Mouse (Mus musculus) limb, embryonic 12.5 days (tissue): ENCODE measurements at regions not wholly inside any gene's neighbourhood (a gene's known extent, or its start where the extent isn't known, plus 50 kb on each side); places are given as distances from the start of the nearest gene placed in this dataset.

Experiments
- ATAC-seq: fragments of 200-750 bp; cut with Nextera tagmentation; 2 replicates; pipeline ENCODE4 v1.8.0; 2017; ENCODE audit warnings: low read depth, moderate TSS enrichment; ENCODE audit not compliant: insufficient number of reproducible peaks, insufficient read depth, low FRiP score, low TSS enrichment
- H3K27ac ChIP-seq: fragments of 300-500 bp; sonication (generic); 2 replicates; pipeline ENCODE4 v1.5.1; 2016; ENCODE audit warnings: mild to moderate bottlenecking, moderate library complexity
- H3K27me3 ChIP-seq: fragments of 300-500 bp; sonication (generic); 2 replicates; pipeline ENCODE4 v1.6.1; 2016; ENCODE audit warnings: mild to moderate bottlenecking, moderate library complexity
- H3K36me3 ChIP-seq: fragments of 300-500 bp; sonication (generic); 2 replicates; pipeline ENCODE4 v1.6.1; 2016; ENCODE audit warnings: mild to moderate bottlenecking, moderate library complexity
- H3K4me1 ChIP-seq: fragments of 300-500 bp; sonication (generic); replicated peaks from 2 replicates; pipeline ENCODE4 v1.6.1; 2016
- H3K4me2 ChIP-seq: fragments of 300-500 bp; sonication (generic); 2 replicates; pipeline ENCODE4 v1.6.1; 2016; ENCODE audit warnings: mild to moderate bottlenecking, moderate library complexity
- H3K4me3 ChIP-seq: fragments of 300-500 bp; sonication (generic); replicated peaks from 2 replicates; pipeline ENCODE4 v1.5.1; 2016; ENCODE audit warnings: mild to moderate bottlenecking
- H3K9ac ChIP-seq: fragments of 300-500 bp; sonication (generic); replicated peaks from 2 replicates; pipeline ENCODE4 v1.6.1; 2016; ENCODE audit warnings: mild to moderate bottlenecking, moderate library complexity
- H3K9me3 ChIP-seq: fragments of 300-500 bp; sonication (generic); 2 replicates; pipeline ENCODE4 v1.6.1; 2016; ENCODE audit warnings: mild to moderate bottlenecking, moderate library complexity
- WGBS: fragments of 180-500 bp; shearing (Covaris S2); methylation state at CpG from one replicate; pipeline ENCODE4 v1.1.7; 2016; 5-methylcytosine and 5-hydroxymethylcytosine counted together

DNA sequence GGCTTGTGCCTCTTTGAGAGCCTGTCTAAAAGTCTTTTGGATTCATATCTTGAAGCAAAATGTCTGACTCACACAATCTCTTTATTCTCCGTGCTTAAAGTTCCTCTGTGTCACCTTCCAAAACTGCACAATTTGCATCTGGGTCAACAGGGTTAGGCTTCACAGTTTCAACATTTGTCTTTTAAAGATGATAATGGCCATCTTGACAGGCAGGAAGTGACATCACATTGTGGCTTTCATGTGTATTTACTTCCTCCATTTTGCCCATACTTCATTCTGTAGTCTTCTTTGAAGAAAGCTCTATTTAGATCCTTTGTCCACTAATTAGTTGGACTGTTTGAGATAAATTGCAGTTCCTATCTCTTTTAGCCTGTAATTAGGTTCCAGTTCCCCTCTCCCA, 135.1 kb downstream of the Ndufa10 start:
- Histone ChIP-seq H3K4me2 (no peak overlapping the region), H3K4me1 (peaks cover 4% of the 10 kb centered on the region), H3K27ac (no peak overlapping the region), H3K9me3 (no peaks in the 10 kb centered on the region), H3K9ac (no peak overlapping the region), H3K36me3 (no peaks in the 10 kb centered on the region), H3K4me3 (no peak overlapping the region), H3K27me3 (no peaks in the 10 kb centered on the region)
- ATAC-seq = no peak
- 86% methylated on average over 1 of the region's 1 CpGs for WGBS

DNA sequence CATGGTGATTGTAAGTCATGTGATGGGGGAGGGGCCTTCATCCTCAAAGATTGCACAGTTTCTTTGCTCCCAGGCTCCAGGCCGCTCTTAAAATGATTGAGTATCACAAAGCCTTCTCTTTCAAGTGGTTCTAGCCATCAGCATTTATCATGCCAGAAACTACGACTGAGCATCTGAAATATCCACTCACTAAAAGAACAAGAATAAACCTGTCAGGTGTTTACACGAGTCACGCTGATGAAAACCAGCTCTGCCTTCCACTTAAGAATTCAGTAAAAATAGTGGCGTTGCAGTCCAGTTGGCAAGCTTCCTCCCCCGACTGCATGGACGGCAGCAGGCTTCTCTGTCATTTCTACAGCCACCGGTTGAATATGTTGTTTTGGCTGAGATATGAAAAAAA, 136.2 kb downstream of the Ndufa10 start:
- ATAC-seq = no peak
- Histone ChIP-seq H3K4me2 (no peak overlapping the region), H3K27ac (no peak overlapping the region), H3K36me3 (no peaks in the 10 kb centered on the region), H3K9ac (no peak overlapping the region), H3K27me3 (no peaks in the 10 kb centered on the region; the same call in 1 of the 2 replicates), H3K9me3 (no peaks in the 10 kb centered on the region), H3K4me1 (peaks cover 4% of the 10 kb centered on the region), H3K4me3 (no peak overlapping the region)
- 19% methylated on average over 8 of the region's 8 CpGs for WGBS

DNA sequence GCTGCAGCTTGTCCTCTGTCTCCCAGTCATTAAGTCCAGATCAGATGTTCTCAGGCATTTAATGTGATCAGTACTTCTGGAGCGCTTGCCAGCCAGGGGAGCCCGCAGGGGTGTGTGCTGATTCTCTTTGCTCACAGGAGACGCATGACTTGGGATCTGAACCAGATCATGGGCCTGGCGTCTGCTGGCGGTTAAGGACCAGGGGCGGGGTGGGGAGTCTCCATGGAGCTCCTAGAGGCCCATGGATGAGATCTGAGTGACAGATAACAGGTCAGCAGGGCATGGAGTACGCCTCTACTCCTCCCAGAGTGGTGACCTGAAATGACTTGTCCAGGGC, 136.7 kb upstream of the Hdac4 start:
- 67% methylated on average over 7 of the region's 7 CpGs for WGBS
- no peak overlapping the region for H3K27ac ChIP-seq
- ATAC-seq = no peak
- H3K36me3 ChIP-seq = no peaks in the 10 kb centered on the region
- H3K4me3 ChIP-seq = no peak overlapping the region
- H3K27me3 ChIP-seq = no peaks in the 10 kb centered on the region; the same call in 1 of the 2 replicates
- H3K9me3 ChIP-seq = no peaks in the 10 kb centered on the region
- no peak overlapping the region for H3K4me2 ChIP-seq
- no peaks in the 10 kb centered on the region for H3K4me1 ChIP-seq
- H3K9ac ChIP-seq = no peak overlapping the region

DNA sequence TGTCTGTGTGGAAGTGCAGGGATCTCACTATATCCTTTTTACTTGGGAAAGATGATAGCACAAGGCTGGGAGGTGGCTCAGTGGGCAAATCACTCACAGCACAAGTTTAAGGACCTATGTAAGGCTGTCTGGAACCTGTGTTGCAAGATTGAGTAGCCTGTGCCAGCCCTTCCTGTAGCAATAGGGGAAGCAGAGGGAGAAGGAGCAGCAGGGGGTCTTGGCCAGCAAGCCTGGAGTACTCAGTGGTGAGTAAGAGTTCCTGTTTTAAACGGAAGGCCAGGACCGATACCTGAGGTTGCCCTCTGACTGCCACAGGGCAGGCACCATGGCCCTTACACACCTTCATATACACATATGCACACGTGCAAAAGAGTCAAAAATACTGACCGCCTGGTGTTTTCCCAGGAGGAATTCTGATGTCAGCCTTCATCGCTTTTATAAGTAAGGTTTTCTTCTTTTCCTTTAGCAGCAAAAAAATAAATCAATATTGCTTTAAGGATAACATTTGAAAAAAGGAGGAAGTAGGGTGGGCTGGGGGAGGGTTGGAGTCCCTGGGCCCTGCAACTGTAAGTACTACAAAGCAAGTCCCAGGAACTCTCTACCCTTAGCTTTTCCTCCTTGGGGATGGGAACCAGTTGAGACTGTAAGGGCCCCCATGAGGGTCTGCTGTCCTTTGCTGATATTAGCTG, 136.2 kb upstream of the Hdac4 start:
- 80% methylated on average over 5 of the region's 5 CpGs for WGBS
- H3K36me3 ChIP-seq = no peaks in the 10 kb centered on the region
- H3K9ac ChIP-seq = no peak overlapping the region
- H3K4me2 ChIP-seq = no peak overlapping the region
- ATAC-seq = no peak
- H3K9me3 ChIP-seq = no peaks in the 10 kb centered on the region
- H3K27ac ChIP-seq = no peak overlapping the region
- H3K4me3 ChIP-seq = no peak overlapping the region
- H3K4me1 ChIP-seq = no peaks in the 10 kb centered on the region
- no peaks in the 10 kb centered on the region; the same call in 1 of the 2 replicates for H3K27me3 ChIP-seq

DNA sequence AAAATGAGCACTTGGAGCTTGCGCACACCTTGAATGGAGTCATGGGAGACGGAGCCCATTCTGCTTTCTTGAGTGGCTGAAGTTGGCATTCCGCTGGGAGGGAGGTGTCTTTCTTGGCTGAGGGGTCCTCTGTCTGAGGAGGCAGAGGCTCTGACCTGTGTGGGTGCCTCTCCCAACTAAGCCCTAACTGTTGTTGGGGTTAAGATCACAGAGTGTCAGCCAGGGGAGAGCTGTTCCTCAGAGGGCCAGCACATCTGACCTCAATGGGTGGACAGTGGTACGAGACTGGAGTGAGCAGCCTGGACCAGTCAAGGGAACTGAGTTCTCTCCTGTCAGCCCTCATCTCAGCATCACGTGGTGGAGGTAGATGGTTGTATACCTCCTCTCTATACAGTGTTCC, 134.7 kb upstream of the Hdac4 start:
- no peak for ATAC-seq
- 80% methylated on average over 5 of the region's 5 CpGs for WGBS

DNA sequence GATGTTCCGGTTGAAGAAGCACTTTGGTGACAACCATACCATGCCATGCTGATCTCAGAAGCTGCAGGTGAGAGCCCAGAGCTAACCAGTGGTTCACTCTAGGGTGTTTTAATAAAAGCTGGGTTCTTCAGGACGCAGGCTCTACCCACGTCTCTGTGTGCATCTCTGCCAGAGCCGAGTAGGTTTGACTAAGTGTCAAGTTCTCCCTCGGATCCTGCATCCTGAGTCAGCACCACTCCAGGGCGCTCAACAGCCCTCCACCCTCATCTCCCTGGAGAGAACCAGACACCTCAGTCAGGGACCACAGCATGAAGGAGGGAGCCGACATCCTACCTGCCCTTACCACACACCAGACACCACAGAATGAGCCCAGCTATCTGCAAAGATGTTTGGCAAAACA, 134.0 kb upstream of the Hdac4 start:
- ATAC-seq = no peak
- no peaks in the 10 kb centered on the region for H3K36me3 ChIP-seq
- H3K27me3 ChIP-seq = peaks cover 3% of the 10 kb centered on the region; the same call in 1 of the 2 replicates
- H3K27ac ChIP-seq = no peak overlapping the region
- 73% methylated on average over 7 of the region's 7 CpGs for WGBS
- H3K9me3 ChIP-seq = no peaks in the 10 kb centered on the region
- H3K4me3 ChIP-seq = no peak overlapping the region
- no peaks in the 10 kb centered on the region for H3K4me1 ChIP-seq
- H3K9ac ChIP-seq = no peak overlapping the region
- no peak overlapping the region for H3K4me2 ChIP-seq

More for the DNA sequence above, 134.7 kb upstream of the Hdac4 start:
- Histone ChIP-seq H3K36me3 (no peaks in the 10 kb centered on the region), H3K9me3 (no peaks in the 10 kb centered on the region), H3K4me2 (no peak overlapping the region), H3K4me3 (no peak overlapping the region), H3K27me3 (peaks cover under 1% of the 10 kb centered on the region; the same call in 1 of the 2 replicates), H3K9ac (no peak overlapping the region), H3K27ac (no peak overlapping the region), H3K4me1 (no peaks in the 10 kb centered on the region)

DNA sequence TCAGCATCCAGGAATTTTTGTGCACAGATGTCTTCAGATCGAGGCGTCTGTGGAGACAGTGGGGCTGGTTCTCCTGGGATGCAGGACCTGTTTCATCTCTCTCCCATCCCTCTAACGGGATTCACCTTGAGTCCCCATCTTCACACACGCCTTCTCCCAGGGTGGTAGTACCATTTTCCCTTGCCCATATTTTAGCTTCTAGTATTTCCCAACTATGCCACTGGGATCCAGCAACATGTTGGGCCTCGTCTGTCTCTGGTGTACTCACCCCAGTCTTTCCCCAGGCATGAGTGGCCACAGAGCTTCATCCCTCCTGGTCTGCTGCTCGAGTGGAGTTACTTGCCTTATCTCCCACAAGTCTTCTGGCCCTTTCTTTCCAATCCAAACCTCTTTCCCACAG, 131.6 kb upstream of the Hdac4 start:
- no peak for ATAC-seq
- 85% methylated on average over 6 of the region's 6 CpGs for WGBS
- H3K4me1 ChIP-seq = no peaks in the 10 kb centered on the region

DNA sequence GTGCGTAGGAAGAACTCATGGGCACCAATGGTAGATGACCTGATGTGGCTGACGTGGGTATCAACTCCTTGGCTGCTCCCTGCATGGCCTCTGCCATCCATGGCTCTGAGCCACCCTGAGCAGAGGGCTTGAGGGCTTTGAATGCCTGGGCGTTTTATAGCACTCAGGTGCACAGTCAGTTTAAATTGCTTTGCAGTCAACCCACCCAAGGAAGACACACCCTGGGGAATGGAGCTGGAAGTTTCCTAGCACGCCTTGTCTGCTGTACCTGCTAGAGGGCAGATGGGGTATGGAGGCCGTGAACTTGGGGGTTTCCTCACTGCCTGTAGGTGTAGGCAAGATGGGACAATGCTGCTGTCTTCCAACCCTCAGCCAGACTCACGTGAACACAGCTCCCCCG, 129.8 kb upstream of the Hdac4 start:
- WGBS = 87% methylated on average over 7 of the region's 7 CpGs
- H3K4me2 ChIP-seq = no peak overlapping the region
- H3K4me1 ChIP-seq = no peaks in the 10 kb centered on the region
- H3K9me3 ChIP-seq = no peaks in the 10 kb centered on the region
- H3K27me3 ChIP-seq = 0 out of 2 replicates have a peak, but pooled peaks cover 3% of the 10 kb centered on the region
- H3K36me3 ChIP-seq = no peaks in the 10 kb centered on the region
- ATAC-seq = no peak
- no peak overlapping the region for H3K27ac ChIP-seq
- no peak overlapping the region for H3K9ac ChIP-seq
- H3K4me3 ChIP-seq = no peak overlapping the region

More for the DNA sequence above, 131.6 kb upstream of the Hdac4 start:
- Histone ChIP-seq H3K4me2 (no peak overlapping the region), H3K36me3 (no peaks in the 10 kb centered on the region), H3K9ac (no peak overlapping the region), H3K9me3 (no peaks in the 10 kb centered on the region), H3K27me3 (0 out of 2 replicates have a peak, but pooled peaks cover 3% of the 10 kb centered on the region), H3K4me3 (no peak overlapping the region), H3K27ac (no peak overlapping the region)

DNA sequence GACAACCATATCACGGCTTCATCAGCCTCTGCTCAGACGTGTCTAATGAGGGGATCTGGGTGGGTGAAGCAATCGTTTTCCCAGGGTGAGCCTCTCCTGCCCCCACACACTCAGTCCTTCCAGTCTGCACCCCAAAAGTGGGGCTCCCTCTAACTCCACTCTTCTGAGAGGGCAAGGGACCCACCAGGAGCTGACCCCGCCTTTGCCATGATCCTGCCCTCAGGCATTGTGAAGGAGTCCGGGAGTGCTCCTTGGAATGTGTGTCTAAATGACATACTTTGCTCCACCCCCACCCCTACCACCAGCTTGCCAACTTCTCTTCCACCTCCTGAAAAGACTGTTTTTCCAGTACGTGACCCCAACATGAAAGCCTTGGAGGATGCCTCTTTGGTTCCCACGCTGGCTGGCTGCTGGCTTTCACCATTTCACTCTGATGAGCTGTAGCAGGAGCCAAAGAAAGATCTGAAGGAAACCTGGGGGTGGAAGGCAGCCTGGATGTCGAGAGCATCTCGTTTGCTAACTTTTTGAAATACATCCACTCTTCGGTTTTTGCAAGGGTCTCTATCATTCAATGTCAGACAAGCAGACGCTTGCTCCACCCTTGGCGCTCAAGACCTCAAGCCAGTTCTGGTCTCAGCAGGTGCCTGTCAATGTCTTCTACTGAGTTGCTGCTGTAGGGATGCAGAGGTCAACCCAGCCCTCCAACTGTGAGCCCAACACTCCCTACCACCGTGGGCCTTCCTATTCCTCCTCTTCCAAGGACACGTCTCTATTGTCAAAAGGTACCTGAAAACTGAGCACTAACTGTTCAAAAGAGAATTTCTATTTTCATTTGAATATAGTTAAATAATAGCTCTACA, 128.8 kb upstream of the Hdac4 start:
- 69% methylated on average over 14 of the region's 14 CpGs for WGBS
- Histone ChIP-seq H3K9ac (0 out of 2 replicates have a peak overlapping the region, but pooled peaks have one; percentile 1), H3K4me2 (no peak overlapping the region), H3K4me3 (no peak overlapping the region), H3K27ac (no peak overlapping the region), H3K9me3 (no peaks in the 10 kb centered on the region; the same call in 1 of the 2 replicates), H3K36me3 (no peaks in the 10 kb centered on the region), H3K4me1 (no peaks in the 10 kb centered on the region), H3K27me3 (0 out of 2 replicates have a peak, but pooled peaks cover 3% of the 10 kb centered on the region)
- ATAC-seq = no peak

DNA sequence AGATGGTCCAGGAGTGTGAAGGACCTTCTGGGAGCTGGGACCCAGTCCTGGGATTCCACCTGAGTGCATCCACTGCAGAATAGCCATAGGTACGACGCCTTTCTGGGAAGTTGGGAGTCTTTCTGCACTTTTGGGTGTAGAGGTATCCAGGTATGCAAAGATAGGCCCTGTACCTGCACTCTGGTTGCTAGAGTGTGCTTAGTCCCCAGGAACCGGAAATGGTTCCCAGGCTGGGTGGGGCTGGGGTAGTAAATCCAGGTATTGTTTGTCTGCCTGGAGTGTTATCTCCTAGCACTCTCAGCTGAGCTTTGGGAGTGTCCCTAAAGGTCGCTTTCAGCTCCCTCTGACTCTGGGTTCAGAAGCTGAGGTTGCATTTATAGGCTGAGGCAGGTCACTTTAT, 121.6 kb upstream of the Hdac4 start:
- Histone ChIP-seq H3K4me3 (no peak overlapping the region), H3K27ac (no peak overlapping the region)
- 79% methylated on average over 4 of the region's 4 CpGs for WGBS

DNA sequence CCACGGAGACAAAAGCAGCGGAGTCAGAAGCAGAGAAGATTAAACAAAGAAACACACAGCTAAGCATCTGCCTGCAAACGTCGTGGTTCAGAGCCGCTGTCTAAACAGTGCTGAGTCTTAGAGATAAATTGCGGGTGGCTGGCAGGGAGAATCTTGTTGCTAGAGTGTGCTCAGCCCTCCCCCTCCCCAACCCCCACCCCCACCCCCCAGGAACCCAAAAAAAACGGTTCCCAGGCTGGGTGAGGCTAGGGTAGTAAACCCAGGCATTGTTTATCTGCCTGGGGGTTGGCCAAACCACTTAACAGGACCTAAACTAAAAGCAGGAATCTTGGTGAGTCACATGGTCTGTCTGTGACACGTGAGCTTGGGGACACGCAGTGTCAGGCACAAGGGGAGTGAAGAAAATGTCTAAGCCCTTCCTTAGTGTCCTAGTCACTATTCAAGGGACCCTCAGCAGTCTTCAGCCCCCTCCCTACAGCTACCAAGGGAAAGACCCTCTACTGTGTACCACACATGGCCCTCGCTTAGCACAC, 120.8 kb upstream of the Hdac4 start:
- no peak overlapping the region for H3K9ac ChIP-seq
- no peak overlapping the region; the same call in 1 of the 2 replicates for H3K4me2 ChIP-seq
- H3K4me3 ChIP-seq = no peak overlapping the region
- H3K4me1 ChIP-seq = peaks cover 8% of the 10 kb centered on the region; the same call in 1 of the 2 replicates
- 0 out of 2 replicates have a peak, but pooled peaks cover 13% of the 10 kb centered on the region for H3K27me3 ChIP-seq
- 21% methylated on average over 10 of the region's 10 CpGs for WGBS
- ATAC-seq = no peak
- H3K36me3 ChIP-seq = no peaks in the 10 kb centered on the region
- H3K27ac ChIP-seq = no peak overlapping the region
- H3K9me3 ChIP-seq = no peaks in the 10 kb centered on the region; the same call in 1 of the 2 replicates

More for the DNA sequence above, 121.6 kb upstream of the Hdac4 start:
- Histone ChIP-seq H3K36me3 (no peaks in the 10 kb centered on the region), H3K9me3 (no peaks in the 10 kb centered on the region; the same call in 1 of the 2 replicates), H3K27me3 (0 out of 2 replicates have a peak, but pooled peaks cover 13% of the 10 kb centered on the region), H3K9ac (no peak overlapping the region), H3K4me2 (no peak overlapping the region), H3K4me1 (peaks cover 8% of the 10 kb centered on the region; the same call in 1 of the 2 replicates)
- no peak for ATAC-seq
